Mouse (Mus musculus) E14TG2a.4 (cell line): ENCODE data around the gene Heatr5a.

Experiments
- H3K27me3 ChIP-seq: 2 replicates; pipeline ENCODE4 v1.6.1; 2014; ENCODE audit warnings: low read length, control low read depth; ENCODE audit not compliant: insufficient read depth
- H3K36me3 ChIP-seq: 2 replicates; pipeline ENCODE4 v1.6.1; 2014; ENCODE audit warnings: low read length, control low read depth; ENCODE audit not compliant: insufficient read depth
- H3K4me1 ChIP-seq: replicated peaks from 2 replicates; pipeline ENCODE4 v1.6.1; 2014; ENCODE audit warnings: low read depth, low read length, control low read depth
- H3K4me3 ChIP-seq: replicated peaks from 2 replicates; pipeline ENCODE4 v1.5.1; 2014; ENCODE audit warnings: mild to moderate bottlenecking, low read length
- H3K9me3 ChIP-seq: 2 replicates; pipeline ENCODE4 v1.6.1; 2014; ENCODE audit warnings: low read length, control low read depth
- CTCF ChIP-seq: conservative IDR thresholded peaks from 2 replicates; pipeline ENCODE4 v1.5.1; 2014; ENCODE audit warnings: low read length
- NANOG ChIP-seq: IDR thresholded peaks from 2 replicates; pipeline ENCODE4 v1.6.1; 2014; ENCODE audit warnings: borderline replicate concordance, low read length, mixed read lengths
- POU5F1 ChIP-seq: IDR thresholded peaks from 2 replicates; pipeline ENCODE4 v1.6.1; 2014; ENCODE audit warnings: low read length, borderline replicate concordance

Heatr5a gene

GRCm38 (mm10) chr12:51971070-51971664 is at the start of gene Heatr5a:
TSS of gene Heatr5a (minus strand) at chr12:51971321.
- peak within 1 kb of the TSS; percentile 95 for H3K4me3 ChIP-seq
- peaks cover 6% of the 10 kb centered on the region; the same call in 1 of the 2 replicates for H3K9me3 ChIP-seq
- TF ChIP-seq NANOG (no peak), CTCF (no peak), POU5F1 (no peak)
- peaks cover 26% of the 10 kb centered on the region for H3K4me1 ChIP-seq
- no peaks in the 10 kb centered on the region for H3K27me3 ChIP-seq
- no peaks in the 10 kb centered on the region for H3K36me3 ChIP-seq

- H3K4me1 ChIP-seq = no peaks in the 10 kb centered on the region
- H3K4me3 ChIP-seq = no peak overlapping the region
- no peaks in the 10 kb centered on the region for H3K27me3 ChIP-seq
- no peaks in the 10 kb centered on the region for H3K9me3 ChIP-seq
- no peaks in the 10 kb centered on the region for H3K36me3 ChIP-seq
- TF ChIP-seq NANOG = no peak
- TF ChIP-seq POU5F1 = no peak
- TF ChIP-seq CTCF = no peak
Measured at GRCm38 (mm10) chr12:52014494-52015029, 43.4 kb upstream of the Heatr5a start.

GRCm38 (mm10) chr12:52014044-52014443 is 42.9 kb upstream of the Heatr5a start:
- no peak overlapping the region for H3K4me3 ChIP-seq
- no peaks in the 10 kb centered on the region for H3K9me3 ChIP-seq
- no peaks in the 10 kb centered on the region for H3K27me3 ChIP-seq
- no peaks in the 10 kb centered on the region for H3K4me1 ChIP-seq
- no peaks in the 10 kb centered on the region for H3K36me3 ChIP-seq
- TF ChIP-seq NANOG = no peak
- no peak for TF ChIP-seq POU5F1
- TF ChIP-seq CTCF = no peak

GRCm38 (mm10) chr12:52013274-52013673 is 42.2 kb upstream of the Heatr5a start:
- Histone ChIP-seq H3K27me3 (no peaks in the 10 kb centered on the region), H3K4me3 (no peak overlapping the region), H3K4me1 (no peaks in the 10 kb centered on the region), H3K36me3 (no peaks in the 10 kb centered on the region), H3K9me3 (no peaks in the 10 kb centered on the region)
- no peak for TF ChIP-seq NANOG
- TF ChIP-seq POU5F1 = no peak
- no peak for TF ChIP-seq CTCF

- no peaks in the 10 kb centered on the region for H3K27me3 ChIP-seq
- no peaks in the 10 kb centered on the region for H3K4me1 ChIP-seq
- no peak overlapping the region for H3K4me3 ChIP-seq
- no peaks in the 10 kb centered on the region for H3K36me3 ChIP-seq
- TF ChIP-seq NANOG (no peak), CTCF (no peak), POU5F1 (no peak)
- H3K9me3 ChIP-seq = peaks cover 11% of the 10 kb centered on the region
Measured at GRCm38 (mm10) chr12:52012159-52012558, 41.0 kb upstream of the Heatr5a start.

GRCm38 (mm10) chr12:52010630-52010961 is 39.5 kb upstream of the Heatr5a start:
- Histone ChIP-seq H3K9me3 (peaks cover 11% of the 10 kb centered on the region), H3K4me3 (no peak overlapping the region), H3K27me3 (no peaks in the 10 kb centered on the region), H3K36me3 (no peaks in the 10 kb centered on the region), H3K4me1 (no peaks in the 10 kb centered on the region)
- TF ChIP-seq POU5F1 (no peak), CTCF (peak; percentile 58)

- H3K27me3 ChIP-seq = no peaks in the 10 kb centered on the region
- H3K4me1 ChIP-seq = 0 out of 2 replicates have a peak, but pooled peaks cover 2% of the 10 kb centered on the region
- no peak for TF ChIP-seq POU5F1
- TF ChIP-seq CTCF = no peak
- TF ChIP-seq NANOG = no peak
- no peaks in the 10 kb centered on the region for H3K36me3 ChIP-seq
- H3K9me3 ChIP-seq = peaks cover 11% of the 10 kb centered on the region
- H3K4me3 ChIP-seq = no peak overlapping the region
Measured at GRCm38 (mm10) chr12:52009928-52010629, 39.0 kb upstream of the Heatr5a start.

GRCm38 (mm10) chr12:52006633-52006994 is 35.5 kb upstream of the Heatr5a start:
- Histone ChIP-seq H3K9me3 (peaks cover 11% of the 10 kb centered on the region), H3K4me1 (0 out of 2 replicates have a peak, but pooled peaks cover 9% of the 10 kb centered on the region), H3K36me3 (peaks cover 16% of the 10 kb centered on the region), H3K27me3 (no peaks in the 10 kb centered on the region), H3K4me3 (peak overlapping the region; percentile 85; the same call in 1 of the 2 replicates)
- TF ChIP-seq NANOG = no peak
- no peak for TF ChIP-seq CTCF
- TF ChIP-seq POU5F1 = no peak
